Mouse (Mus musculus) layer of hippocampus, adult 18-20 months (tissue): Measurements from ENCODE around the gene Naaa. TPM values are rescaled to one million over a fixed set of nuclear protein-coding genes. Genes with fewer than 3 reads are reported as not detected.

Experiments
- DNase-seq, 2 experiments: peaks; one replicate each; pipeline ENCODE4 v3.0.0; 2022; ENCODE audit warnings: low spot score in 2 of 2
- long read RNA-seq: library from polyadenylated mRNA; stranded (forward); transcript quantifications from one replicate; pipeline ENCODE4 v2.0.0, GENCODE M21; 2021
- total RNA-seq, 2 experiments: library from RNA; stranded (reverse); gene quantifications; 2 replicates each; pipeline ENCODE4 v1.2.3; 2021

The Naaa gene
- 10 to 100 TPM; 50.4 to 52.2 TPM for total RNA-seq
- long read RNA-seq, transcript Naaa-201 (11 exons, 2,414 nt), result major isoform, 34 of 35 reads
- long read RNA-seq, partial matches to known transcripts, result 0 of 35 reads
- long read RNA-seq, other reads (novel, unspliced or antisense), result 1 of 35 reads

DNA sequence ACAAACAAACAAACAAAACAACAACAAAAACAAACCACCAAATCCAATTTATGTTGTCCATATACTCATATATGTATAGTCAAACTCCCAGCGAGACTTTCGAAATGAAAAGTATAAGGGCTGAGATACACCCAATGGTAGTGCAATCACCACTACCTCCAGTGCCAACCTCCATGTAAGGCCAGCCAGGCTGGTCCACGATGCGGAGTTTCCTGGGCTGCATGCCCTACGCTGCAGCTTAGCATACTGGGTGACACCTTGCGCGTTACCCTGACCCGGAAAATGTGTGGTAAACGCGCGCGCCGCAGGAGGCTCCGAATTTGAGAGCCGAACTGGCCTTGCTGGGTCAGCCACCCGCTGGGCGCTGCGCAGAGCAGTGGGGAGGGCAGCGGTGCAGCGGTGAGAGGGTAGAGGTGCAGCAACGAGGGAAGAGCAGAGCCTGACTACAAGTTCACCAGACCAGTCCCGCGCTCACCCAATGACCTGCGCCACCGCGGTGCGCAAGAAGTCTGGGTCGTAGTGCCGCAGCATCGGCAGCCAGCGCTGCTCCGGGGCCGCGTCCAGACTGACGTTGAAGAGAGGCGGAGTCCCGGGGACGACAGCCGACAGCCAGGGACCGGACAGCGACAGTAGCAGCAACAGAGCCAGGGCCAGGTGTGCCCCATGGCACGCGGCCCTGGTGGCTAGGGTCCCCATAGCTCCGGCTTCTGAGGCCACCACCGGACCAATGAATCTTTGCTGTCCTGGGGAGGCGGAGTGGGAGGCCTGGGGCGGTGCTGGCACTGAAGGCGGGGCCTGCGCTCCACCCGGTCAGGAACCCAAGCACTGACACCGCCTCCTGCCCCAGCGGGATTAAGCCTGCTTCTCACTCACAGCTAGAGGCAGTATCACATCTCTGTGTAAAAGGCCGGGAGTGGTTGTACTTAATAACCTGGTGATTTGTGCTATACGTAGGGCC is at the start of gene Naaa:
Naaa (minus strand) TSS at position 734 of the 958 bp plus-strand sequence.
- DNase-seq, result peak; percentile 77 to 89

DNA sequence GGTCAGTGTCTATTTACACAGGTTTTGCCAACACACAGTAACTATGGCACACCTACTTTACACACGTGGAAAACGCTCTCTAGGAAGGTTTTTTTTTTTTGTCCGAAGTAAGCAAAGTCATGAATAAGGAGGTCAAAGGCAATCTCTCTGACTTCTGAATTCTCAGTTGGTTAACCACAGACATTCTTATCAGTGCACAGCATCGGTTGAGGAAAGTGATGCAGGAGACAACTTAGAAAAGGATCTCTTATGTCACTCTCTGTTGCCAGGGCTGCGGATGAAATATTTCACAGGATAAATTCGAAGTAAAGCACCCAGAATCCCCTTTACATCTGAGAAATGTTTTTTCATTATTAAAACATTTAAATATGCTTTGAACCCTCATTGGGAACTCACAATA is 49.4 kb upstream of the Naaa start:
- DNase-seq, result no peak

- no peak for DNase-seq
Observed at GRCm38 (mm10) chr5:92323264-92323663, 45.3 kb upstream of the Naaa start.

DNA sequence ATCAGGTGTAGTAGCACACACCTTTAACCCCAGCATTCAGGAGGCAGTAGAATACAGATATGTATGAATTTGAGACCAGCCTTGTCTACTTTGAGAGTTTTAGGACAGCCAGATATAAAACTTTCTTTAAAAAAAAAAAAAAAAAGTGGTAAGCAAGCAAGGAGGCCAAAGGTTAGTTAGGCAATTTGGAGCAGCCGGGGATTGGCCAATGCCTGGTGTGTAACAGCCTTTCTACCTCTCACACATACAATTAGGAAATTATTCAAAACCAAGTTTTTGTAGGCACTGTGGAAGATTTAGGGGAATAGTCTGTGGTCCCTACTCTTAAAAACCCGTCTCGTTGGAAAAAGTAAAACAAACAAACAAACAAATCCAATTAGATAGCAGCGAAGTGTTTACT is 44.6 kb upstream of the Naaa start:
- DNase-seq, result no peak

DNA sequence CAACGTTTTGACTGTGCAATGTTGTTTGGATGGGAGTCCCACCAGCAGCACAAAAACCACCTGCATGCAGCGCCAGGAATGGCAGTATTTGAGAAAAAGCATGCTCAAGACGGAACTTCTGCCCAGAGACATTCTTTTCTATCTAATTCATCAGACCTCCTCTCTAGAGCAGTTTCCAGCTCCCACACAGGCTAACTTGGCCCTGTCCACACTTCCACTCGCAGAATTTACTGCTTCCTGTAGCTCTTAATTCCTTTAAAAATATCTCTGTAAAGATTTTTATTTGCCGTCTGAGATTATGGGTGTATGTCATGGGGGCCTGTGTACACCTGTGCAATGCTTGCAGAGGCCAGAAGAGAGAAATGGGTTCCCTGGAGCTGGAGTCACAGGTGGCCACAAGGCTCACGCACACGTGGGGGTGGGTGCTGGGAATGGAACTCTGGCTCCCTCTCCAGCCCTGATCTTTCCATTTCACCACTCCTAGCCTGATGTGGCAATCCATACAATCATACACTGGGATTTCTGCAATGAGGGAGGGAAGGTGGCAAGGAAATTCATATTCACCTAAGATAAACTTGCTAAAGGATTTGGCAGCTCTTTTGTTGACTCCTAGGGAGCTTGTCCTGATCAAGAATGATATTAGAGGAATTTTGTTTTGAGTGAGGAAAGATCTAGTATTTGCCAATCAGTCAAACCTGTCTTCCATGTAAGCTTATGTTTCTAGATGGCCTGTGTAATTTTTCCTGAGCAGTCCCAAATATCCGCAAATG is 43.8 kb upstream of the Naaa start:
- DNase-seq, result no peak

- no peak for DNase-seq
Observed at GRCm38 (mm10) chr5:92318596-92318995, 40.6 kb upstream of the Naaa start.

DNA sequence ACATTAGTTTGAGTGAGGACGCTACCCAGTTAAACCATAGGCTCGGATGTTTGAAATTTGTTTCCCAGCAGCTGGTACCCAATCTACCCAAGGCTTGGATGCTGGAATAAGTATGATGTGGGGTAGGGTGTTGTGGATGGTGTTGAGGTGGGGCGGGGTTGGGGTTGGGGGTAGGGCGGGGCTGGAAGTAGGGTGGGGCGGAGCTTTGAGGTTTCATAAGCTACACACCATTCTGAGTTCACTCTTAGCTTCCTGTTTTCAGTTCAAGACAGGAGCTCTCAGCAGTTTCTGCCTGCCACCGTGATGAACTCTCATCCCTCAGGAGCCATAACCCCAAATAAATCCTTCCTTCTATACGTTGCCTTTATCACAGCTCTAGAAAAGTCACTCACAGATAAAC is 40.1 kb upstream of the Naaa start:
- no peak for DNase-seq

GRCm38 (mm10) chr5:92313776-92314175 is 35.8 kb upstream of the Naaa start:
- DNase-seq, result no peak

DNA sequence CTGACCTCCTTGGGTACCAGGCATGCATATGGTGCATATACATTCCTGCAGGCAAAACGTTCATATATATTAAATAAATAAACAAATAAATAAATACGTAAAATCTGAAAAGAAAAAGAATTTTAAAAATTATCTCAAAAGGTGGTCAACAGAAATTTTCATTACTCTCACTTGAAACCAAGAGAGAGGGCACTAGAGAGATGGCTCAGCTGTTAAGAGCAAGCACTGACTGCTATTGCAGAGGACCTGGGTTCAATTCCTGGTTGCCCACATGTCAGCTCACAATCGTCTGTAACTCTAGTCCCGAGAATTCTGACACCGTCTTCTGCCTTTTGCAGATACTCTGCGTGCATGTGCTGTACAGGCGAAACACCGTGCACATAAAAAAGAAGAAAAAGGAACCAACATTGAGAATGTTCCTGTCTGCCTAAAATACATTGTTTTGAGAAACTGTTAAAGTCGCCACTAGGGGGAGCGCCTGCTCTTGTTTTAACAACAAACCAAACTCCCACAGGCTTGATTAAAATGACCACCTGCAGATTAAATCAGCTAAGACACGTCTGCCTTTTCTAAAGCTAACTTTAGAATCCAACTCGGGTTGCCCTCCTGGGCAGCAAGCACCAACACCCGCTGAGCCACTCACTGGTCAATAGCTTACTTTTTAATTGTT is 34.2 kb upstream of the Naaa start:
- DNase-seq, result peak; percentile 78 to 96

GRCm38 (mm10) chr5:92309681-92310511 is 31.9 kb upstream of the Naaa start, which contains the start of gene Sdad1:
Gene Sdad1 (minus strand): TSS chr5:92310479.
- peak; percentile 93 to 98 for DNase-seq

GRCm38 (mm10) chr5:92304291-92304690 is 26.3 kb upstream of the Naaa start:
- DNase-seq, result no peak

DNA sequence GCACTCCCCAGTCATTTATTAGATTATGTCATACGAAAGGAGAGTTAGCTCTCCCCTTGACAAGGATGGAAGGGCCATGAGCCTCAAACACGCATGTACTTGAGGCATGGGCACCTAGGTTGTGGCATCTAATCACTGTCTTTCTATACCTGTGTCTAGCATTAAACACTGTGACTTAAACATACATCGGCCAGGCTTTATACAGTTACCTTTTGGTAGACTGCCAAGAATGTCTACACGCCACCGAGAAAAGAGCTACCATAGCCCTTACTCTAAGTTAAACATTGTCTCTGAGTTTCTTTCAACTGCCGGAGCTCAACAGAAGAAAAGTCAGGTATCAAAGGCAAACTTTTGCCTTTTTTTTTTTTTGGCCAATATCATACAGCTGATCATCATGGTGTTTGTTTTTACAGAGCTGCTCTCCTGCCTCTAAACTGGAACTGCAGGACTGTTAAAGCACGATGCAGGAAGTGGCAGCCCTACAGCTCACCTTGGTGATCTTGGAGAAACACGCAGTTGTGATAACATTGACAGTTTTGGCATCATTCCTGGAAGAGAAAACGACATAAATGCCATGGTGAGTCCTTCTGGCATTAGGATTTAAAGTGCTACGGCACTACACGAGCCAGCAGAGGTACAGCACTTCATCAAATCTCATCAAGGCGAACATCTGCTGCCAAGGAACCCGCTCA is 24.3 kb upstream of the Naaa start:
- DNase-seq, result no peak

DNA sequence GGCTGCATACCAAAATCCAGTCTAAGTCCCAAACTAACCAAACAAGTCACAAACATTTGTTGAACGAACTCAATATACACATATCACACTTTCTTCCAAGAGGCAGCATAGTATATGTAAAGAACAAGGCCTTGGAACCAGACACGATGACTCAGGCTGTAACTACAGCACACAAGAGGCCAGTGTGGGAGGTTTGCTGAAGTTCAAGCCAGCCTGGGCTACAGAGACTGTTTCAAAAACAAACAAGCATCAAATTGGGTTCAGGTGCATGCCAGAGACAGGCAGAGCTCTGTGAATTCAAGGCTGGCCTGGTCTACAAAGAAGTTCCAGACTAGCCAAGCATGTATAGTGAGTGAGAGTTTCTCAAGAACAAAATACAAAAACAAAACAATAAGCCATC is 16.6 kb upstream of the Naaa start:
- DNase-seq, result no peak

DNA sequence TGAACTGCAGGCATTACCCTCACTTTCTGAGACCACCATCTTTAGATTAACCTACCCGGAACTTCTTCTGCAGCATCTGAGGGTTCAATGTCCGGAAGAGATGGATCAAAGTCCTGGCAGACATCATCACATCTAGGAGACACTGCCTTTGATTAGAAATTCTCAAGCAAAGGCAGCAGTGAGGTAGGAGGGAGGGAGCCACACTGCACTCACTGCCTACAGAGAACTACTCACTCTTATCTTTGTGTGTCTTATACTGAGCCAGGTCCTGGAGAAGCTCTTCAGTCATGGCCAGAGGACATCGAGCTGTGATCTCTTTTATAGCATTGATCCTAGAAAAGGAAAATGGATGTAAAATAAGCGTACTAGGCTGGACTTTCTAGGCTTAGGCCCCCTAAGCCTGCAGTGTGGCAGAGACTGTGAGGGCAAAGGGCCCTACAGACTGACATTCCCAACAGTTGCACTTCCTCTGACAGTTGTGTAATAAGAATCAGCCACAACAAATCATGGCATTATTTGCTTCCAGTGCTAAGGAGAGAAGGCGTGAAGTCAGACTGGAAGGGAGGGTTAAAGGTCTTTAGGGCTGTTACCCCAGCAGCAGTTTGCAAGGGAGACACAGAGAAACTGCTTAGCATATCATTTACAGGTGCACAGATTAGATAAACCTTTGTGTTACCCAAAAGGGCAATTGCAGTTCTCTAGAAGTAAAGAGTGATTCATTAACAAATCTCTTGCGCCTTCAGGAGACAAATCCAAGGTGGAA is 13.9 kb upstream of the Naaa start:
- no peak for DNase-seq

DNA sequence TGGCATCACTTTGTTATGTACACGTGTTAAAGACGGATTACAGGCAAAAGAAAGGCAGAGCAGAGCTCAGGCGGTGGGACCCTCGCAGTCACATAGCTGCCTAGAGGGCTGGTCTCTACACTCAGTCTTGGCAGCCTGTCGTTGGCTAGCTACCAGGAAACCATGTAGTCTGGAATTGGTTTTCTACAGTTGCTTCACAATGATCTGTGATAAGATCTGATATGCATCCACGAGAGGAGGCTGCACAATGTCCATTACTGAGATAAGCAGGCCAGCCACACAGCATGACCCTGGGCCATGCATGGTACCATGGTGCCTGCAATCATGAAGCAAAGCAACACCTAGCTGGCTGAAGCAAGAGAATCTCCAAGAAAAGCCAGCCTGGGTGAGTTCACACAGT is 9.9 kb upstream of the Naaa start:
- DNase-seq, result no peak

DNA sequence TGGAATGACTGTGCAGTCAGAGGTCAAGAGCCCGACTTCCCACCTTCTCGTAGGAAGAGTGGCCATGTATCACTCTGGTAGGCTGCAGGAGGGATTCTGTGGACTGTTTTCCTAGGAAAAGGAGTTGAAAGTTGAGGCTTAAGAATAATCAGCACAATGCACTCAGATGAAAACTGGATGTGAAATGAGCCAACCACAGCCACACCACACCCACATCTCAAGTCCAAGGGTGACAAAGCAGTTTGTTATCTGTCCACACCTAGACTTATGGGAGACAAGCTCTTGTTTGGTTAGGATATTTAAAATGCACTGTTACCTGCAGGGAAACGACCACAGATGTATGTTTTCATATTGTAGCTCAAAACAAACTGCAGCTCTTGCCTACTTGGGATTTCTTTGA is 5.1 kb upstream of the Naaa start:
- no peak for DNase-seq

DNA sequence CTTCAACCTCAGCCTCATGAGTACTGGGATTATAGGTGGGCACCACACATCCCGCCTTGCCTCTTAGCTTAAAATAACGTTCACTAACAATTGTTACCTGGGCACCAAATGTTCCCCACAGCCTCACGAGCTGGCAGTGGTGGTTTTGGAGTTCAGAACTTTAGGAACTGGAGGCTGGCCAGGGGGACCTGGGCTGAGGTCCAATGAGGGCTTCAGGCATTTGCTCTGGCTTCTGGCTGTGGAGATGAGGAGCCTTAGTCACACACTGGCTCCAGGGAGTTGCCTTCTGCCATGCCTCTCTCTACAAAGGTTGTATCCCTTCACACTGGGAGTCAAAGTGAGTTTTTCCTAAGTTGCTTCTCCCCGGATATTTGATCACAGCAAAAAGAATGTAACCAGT is 4.6 kb upstream of the Naaa start:
- no peak for DNase-seq

DNA sequence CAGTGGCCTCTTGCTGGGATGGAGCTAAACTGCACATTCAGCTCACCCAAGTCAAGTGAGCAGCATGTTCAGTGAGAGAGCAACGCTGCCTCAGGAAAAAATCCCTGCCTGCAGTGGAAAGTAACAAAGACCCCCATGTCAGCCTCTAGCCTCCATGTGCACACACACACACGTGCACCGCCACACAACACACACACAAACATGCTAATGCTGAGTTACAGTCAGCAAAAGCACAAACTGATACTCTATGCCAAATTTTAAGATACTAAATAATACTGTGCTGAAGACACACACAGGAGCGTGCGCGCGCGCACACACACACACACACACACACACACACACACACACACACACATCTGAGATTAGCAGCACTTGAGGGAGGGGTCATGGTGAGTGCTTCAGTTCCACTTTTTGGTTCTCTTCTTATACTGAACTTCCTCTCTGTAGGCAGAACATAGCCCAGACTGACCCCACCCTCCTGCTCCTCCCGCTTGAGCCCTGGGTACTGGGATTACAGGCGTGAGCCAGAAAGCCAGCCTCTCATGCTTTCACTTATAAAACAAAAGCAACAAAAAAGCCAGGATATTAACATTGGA is 1.1 kb upstream of the Naaa start:
- DNase-seq, result no peak

GRCm38 (mm10) chr5:92270496-92270895 is 7.5 kb downstream of the Naaa start:
- no peak for DNase-seq
